Comparison of ENCODE assay signal across 12 mouse cellular contexts in the genomic region with DNA sequence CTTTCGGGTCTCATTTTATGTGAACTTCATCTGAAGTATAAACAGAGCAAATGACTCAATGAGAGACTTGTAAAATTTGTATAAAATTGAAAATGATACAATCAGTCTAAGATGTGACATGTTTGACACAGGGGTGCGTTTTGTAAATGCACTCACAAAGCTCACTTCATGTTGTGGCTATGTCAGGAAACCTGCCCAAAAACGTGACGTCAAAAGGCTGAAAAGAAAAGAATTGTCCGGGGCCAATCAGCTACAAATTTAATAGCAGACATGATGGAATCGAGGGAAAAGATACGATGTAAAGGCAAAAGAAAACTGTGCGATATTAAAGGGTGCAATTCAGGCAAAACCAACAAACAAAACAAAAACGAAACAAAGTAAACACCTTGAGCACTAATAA.
"Had no signal": no experiment of that assay in that cellular context is flagged by ENCODE, and none has a peak within 500 bp of the region (broad histone marks: within the 10 kb centered on the region; RNA-seq: fewer than 3 reads in every experiment).

No protein-coding gene starts in this region.

- H3K36me3 ChIP-seq: neural tube, embryonic 13.5 days; neural tube, embryonic 15.5 days; stomach, embryonic 15.5 days had no signal

- H3K4me1 ChIP-seq: neural tube, embryonic 13.5 days; neural tube, embryonic 15.5 days; stomach, embryonic 15.5 days had no signal

- DNase-seq: right cerebral cortex, adult 18-20 months; right cerebral cortex, postnatal 25 days; spleen, adult 18-20 months; thymus, adult 18-20 months; thymus, adult 2 months; thymus, postnatal 14 days; thymus, postnatal 25 days; thymus, postnatal 36 days had no signal

- H3K27me3 ChIP-seq: neural tube, embryonic 13.5 days; neural tube, embryonic 15.5 days; stomach, embryonic 15.5 days had no signal

- H3K9ac ChIP-seq: neural tube, embryonic 13.5 days; neural tube, embryonic 15.5 days; stomach, embryonic 15.5 days had no signal

- H3K27ac ChIP-seq: neural tube, embryonic 13.5 days; neural tube, embryonic 15.5 days; stomach, embryonic 15.5 days; stomach, postnatal 0 days had no signal

- H3K4me3 ChIP-seq: neural tube, embryonic 13.5 days; neural tube, embryonic 15.5 days; stomach, embryonic 15.5 days had no signal

- H3K4me2 ChIP-seq: neural tube, embryonic 13.5 days; neural tube, embryonic 15.5 days; stomach, embryonic 15.5 days had no signal

- H3K9me3 ChIP-seq: neural tube, embryonic 13.5 days; neural tube, embryonic 15.5 days; stomach, embryonic 15.5 days had no signal
